Mouse (Mus musculus): ENCODE results near the gene Otog.

- TF ChIP-seq CTCF (conservative IDR thresholded peaks at IDR 0.05; ENCODE audit: low read length): no peak
- no peak for TF ChIP-seq NANOG (IDR thresholded peaks at IDR 0.05; ENCODE audit: borderline replicate concordance, low read length)
- TF ChIP-seq POU5F1 (IDR thresholded peaks at IDR 0.05; ENCODE audit: borderline replicate concordance, low read length): no peak
Measured at GRCm38 (mm10) chr7:46347692-46348091, 106.9 kb downstream of the Otog start.
